Mouse (Mus musculus): ENCODE data around the gene Arf6. TPM values are rescaled to one million over a fixed set of nuclear protein-coding genes. Genes with fewer than 3 reads are reported as not detected.

Gene Arf6
- polyA plus RNA-seq, 1 experiment, result 78.0 TPM

DNA sequence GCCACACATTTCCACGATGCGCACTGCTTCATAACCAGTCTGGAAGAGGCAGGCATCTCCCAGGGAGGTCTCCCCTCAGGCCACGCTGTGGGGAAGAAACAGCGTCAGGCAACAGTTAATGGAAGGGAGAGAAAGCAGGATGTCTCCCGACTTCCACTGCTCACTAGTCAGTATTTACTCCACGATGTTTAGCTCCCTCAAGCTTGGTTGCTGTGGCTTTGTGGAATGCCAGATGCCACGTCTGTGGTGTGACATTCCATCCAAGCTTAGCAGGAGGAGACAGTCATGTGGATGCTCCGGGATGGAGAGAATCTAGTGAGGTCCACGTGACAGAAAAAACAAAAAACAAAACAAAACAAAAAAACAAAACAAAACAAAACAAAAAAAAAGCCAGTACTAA is 30.1 kb downstream of the Arf6 start:
- Histone ChIP-seq H3K27me3 (ENCODE audit: control insufficient read depth, insufficient read depth, low read length, poor library complexity, severe bottlenecking) (no peaks in the 10 kb centered on the region), H3K36me3 (ENCODE audit: control insufficient read depth, insufficient read depth, low read length, poor library complexity, severe bottlenecking) (no peaks in the 10 kb centered on the region), H3K9me3 (replicated peaks; ENCODE audit: control insufficient read depth, insufficient read depth, low read length, poor library complexity, severe bottlenecking) (no peaks in the 10 kb centered on the region), H3K4me1 (ENCODE audit: control insufficient read depth, insufficient read depth, low read length) (no peaks in the 10 kb centered on the region), H3K9ac (ENCODE audit: low read depth, poor library complexity, severe bottlenecking) (no peak overlapping the region), H3K27ac (ENCODE audit: insufficient read depth, low read length) (no peak overlapping the region), H3K4me3 (ENCODE audit: low read depth, low read length) (no peak overlapping the region)
- no peak for TF ChIP-seq CTCF (IDR thresholded peaks at IDR 0.05; ENCODE audit: low read depth, low read length)
- no peak for TF ChIP-seq EP300 (IDR thresholded peaks at IDR 0.05; ENCODE audit: insufficient read depth, low read depth, low read length)
- TF ChIP-seq POLR2A (IDR thresholded peaks at IDR 0.05; ENCODE audit: insufficient read depth, low read length), result no peak

DNA sequence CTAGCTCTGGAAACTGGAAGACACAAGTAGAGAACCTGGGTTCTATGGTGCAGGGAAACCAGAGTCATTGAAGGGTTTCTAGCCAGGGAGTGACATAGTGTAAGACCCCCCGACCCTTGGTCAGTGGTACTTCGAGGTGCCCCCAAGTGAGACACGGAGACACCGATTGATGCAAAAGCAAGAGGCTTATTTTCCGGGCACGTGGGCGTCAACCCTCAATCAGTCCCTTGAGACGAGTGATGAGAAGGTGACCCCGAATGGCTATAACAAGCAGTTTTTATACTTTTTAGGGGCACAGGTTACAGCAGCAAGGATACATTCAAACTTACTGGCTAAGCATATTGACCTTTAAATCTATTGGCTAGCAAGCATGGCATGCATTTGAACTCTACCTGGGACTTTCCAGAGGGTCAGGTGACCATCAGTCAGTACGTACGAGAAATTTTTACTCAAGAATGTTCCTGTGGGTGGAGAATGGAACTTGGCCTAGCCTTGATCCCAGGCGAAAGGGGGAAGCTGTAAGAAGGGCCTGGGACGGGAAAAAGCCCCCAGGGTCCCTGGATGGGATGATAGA is 30.7 kb downstream of the Arf6 start:
- Histone ChIP-seq H3K4me3 (ENCODE audit: low read depth, low read length) (no peak overlapping the region), H3K9me3 (replicated peaks; ENCODE audit: control insufficient read depth, insufficient read depth, low read length, poor library complexity, severe bottlenecking) (no peaks in the 10 kb centered on the region), H3K4me1 (ENCODE audit: control insufficient read depth, insufficient read depth, low read length) (no peaks in the 10 kb centered on the region), H3K27ac (ENCODE audit: insufficient read depth, low read length) (no peak overlapping the region), H3K36me3 (ENCODE audit: control insufficient read depth, insufficient read depth, low read length, poor library complexity, severe bottlenecking) (no peaks in the 10 kb centered on the region), H3K9ac (ENCODE audit: low read depth, poor library complexity, severe bottlenecking) (no peak overlapping the region), H3K27me3 (ENCODE audit: control insufficient read depth, insufficient read depth, low read length, poor library complexity, severe bottlenecking) (no peaks in the 10 kb centered on the region)
- TF ChIP-seq EP300 (IDR thresholded peaks at IDR 0.05; ENCODE audit: insufficient read depth, low read depth, low read length) (no peak), POLR2A (IDR thresholded peaks at IDR 0.05; ENCODE audit: insufficient read depth, low read length) (no peak), CTCF (IDR thresholded peaks at IDR 0.05; ENCODE audit: low read depth, low read length) (no peak)

DNA sequence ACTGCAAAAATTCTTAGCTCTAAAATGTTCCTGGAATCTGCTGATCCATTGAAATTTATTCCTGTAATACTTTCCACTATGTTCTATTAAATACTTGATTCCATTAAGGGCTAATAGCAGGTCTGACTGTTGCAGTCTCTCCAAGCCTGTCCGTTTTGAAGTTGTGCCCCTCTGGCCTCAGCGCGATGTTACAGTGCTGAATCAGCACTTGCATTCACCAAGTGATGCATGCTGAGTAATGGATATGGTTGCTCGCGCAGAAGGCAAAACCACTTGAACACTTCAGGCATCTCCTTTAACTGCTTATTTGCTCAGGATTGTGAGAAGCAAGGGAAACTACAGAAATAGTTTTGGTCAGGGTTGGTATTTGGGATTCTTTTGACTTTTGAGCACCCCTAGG is 38.8 kb downstream of the Arf6 start:
- no peak overlapping the region for H3K4me3 ChIP-seq (ENCODE audit: low read depth, low read length)
- no peaks in the 10 kb centered on the region for H3K4me1 ChIP-seq (ENCODE audit: control insufficient read depth, insufficient read depth, low read length)
- H3K27ac ChIP-seq (ENCODE audit: insufficient read depth, low read length), result no peak overlapping the region
- H3K9me3 ChIP-seq (replicated peaks; ENCODE audit: control insufficient read depth, insufficient read depth, low read length, poor library complexity, severe bottlenecking), result no peaks in the 10 kb centered on the region
- H3K36me3 ChIP-seq (ENCODE audit: control insufficient read depth, insufficient read depth, low read length, poor library complexity, severe bottlenecking), result no peaks in the 10 kb centered on the region
- H3K9ac ChIP-seq (ENCODE audit: low read depth, poor library complexity, severe bottlenecking), result no peak overlapping the region
- TF ChIP-seq POLR2A (IDR thresholded peaks at IDR 0.05; ENCODE audit: insufficient read depth, low read length) (no peak), EP300 (IDR thresholded peaks at IDR 0.05; ENCODE audit: insufficient read depth, low read depth, low read length) (no peak), CTCF (IDR thresholded peaks at IDR 0.05; ENCODE audit: low read depth, low read length) (no peak)
- no peaks in the 10 kb centered on the region for H3K27me3 ChIP-seq (ENCODE audit: control insufficient read depth, insufficient read depth, low read length, poor library complexity, severe bottlenecking)

DNA sequence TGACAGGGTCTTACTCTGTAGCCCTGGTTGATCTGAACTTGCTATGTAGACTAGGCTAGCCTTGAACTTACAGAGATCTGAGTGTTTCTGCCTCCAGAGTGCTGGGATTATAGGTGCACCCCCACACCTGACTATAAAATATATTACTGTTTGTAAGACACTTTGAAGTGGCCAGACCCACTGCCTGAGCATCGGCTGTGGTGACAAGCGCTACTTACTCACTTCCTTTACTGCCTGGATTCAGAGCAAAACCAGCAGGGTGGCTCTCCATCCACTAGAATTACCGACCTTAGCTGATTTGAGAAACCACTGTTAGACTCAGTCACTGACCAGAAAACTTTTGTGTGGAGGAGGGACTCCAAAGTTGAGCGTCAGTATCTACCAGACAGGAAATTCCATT is 40.0 kb downstream of the Arf6 start:
- Histone ChIP-seq H3K4me1 (ENCODE audit: control insufficient read depth, insufficient read depth, low read length) (no peaks in the 10 kb centered on the region), H3K27ac (ENCODE audit: insufficient read depth, low read length) (no peak overlapping the region), H3K4me3 (ENCODE audit: low read depth, low read length) (no peak overlapping the region), H3K9ac (ENCODE audit: low read depth, poor library complexity, severe bottlenecking) (no peak overlapping the region), H3K27me3 (ENCODE audit: control insufficient read depth, insufficient read depth, low read length, poor library complexity, severe bottlenecking) (no peaks in the 10 kb centered on the region), H3K36me3 (ENCODE audit: control insufficient read depth, insufficient read depth, low read length, poor library complexity, severe bottlenecking) (no peaks in the 10 kb centered on the region), H3K9me3 (replicated peaks; ENCODE audit: control insufficient read depth, insufficient read depth, low read length, poor library complexity, severe bottlenecking) (no peaks in the 10 kb centered on the region)
- TF ChIP-seq CTCF (IDR thresholded peaks at IDR 0.05; ENCODE audit: low read depth, low read length), result no peak
- no peak for TF ChIP-seq EP300 (IDR thresholded peaks at IDR 0.05; ENCODE audit: insufficient read depth, low read depth, low read length)
- TF ChIP-seq POLR2A (IDR thresholded peaks at IDR 0.05; ENCODE audit: insufficient read depth, low read length), result no peak

DNA sequence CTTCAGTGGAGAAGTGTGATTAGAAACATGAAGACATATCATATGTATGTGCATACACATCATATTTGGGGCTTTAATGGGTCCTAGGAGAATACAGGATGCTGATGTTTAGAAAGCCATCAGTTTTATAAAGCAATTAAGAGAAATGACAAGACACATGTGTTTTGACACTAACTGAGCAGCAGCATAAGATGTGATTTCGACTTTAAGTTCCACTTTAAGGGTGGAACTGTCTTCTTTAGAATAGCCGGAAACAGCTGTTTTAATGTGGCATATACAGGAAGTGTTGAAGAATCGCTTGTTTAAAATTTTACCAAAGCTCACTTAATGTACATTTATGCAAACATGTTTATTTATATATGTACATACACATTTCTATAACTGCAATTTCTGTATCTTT is 41.4 kb downstream of the Arf6 start:
- no peaks in the 10 kb centered on the region for H3K9me3 ChIP-seq (replicated peaks; ENCODE audit: control insufficient read depth, insufficient read depth, low read length, poor library complexity, severe bottlenecking)
- H3K27ac ChIP-seq (ENCODE audit: insufficient read depth, low read length), result no peak overlapping the region
- TF ChIP-seq CTCF (IDR thresholded peaks at IDR 0.05; ENCODE audit: low read depth, low read length) (no peak), EP300 (IDR thresholded peaks at IDR 0.05; ENCODE audit: insufficient read depth, low read depth, low read length) (no peak), POLR2A (IDR thresholded peaks at IDR 0.05; ENCODE audit: insufficient read depth, low read length) (no peak)
- no peaks in the 10 kb centered on the region for H3K36me3 ChIP-seq (ENCODE audit: control insufficient read depth, insufficient read depth, low read length, poor library complexity, severe bottlenecking)
- no peaks in the 10 kb centered on the region for H3K27me3 ChIP-seq (ENCODE audit: control insufficient read depth, insufficient read depth, low read length, poor library complexity, severe bottlenecking)
- no peak overlapping the region for H3K9ac ChIP-seq (ENCODE audit: low read depth, poor library complexity, severe bottlenecking)
- no peaks in the 10 kb centered on the region for H3K4me1 ChIP-seq (ENCODE audit: control insufficient read depth, insufficient read depth, low read length)
- no peak overlapping the region for H3K4me3 ChIP-seq (ENCODE audit: low read depth, low read length)

DNA sequence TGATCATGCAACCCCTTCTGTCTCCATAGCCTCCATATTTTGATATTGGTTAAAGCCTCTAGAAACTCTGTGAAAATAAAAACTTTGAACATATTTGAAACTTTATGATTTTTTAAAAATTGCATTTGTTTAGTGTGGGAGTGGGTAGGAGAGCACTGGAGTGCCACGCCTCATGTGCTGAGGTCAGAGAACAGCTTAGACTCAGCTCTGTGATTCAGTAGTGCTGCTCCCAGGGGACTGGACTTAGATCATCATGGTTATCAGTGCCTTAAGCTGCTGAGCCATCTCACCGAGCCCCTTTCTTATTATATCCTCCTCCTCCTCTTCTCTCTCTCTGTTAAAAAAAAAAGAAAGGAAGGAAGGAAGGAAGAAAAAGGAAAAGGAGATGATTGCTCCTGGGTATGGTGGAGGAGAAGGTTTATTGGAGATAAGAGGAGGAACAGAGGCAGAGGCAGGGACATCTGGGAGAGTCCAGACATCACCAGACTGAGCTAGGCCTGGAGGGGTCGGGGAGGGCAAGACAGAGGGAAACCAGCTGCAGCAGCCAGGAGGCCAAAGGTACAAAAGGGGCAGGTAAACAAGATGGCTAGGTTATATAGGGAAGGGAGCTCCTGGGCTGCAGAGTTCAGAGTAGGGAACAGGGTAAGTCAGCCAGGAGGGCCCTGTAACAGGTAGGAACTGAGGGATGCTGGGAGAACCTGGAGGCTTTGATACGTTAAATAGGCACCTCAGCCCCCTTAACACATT is 43.0 kb downstream of the Arf6 start:
- H3K4me1 ChIP-seq (ENCODE audit: control insufficient read depth, insufficient read depth, low read length), result no peaks in the 10 kb centered on the region
- no peaks in the 10 kb centered on the region for H3K27me3 ChIP-seq (ENCODE audit: control insufficient read depth, insufficient read depth, low read length, poor library complexity, severe bottlenecking)
- H3K9me3 ChIP-seq (replicated peaks; ENCODE audit: control insufficient read depth, insufficient read depth, low read length, poor library complexity, severe bottlenecking), result no peaks in the 10 kb centered on the region
- no peaks in the 10 kb centered on the region for H3K36me3 ChIP-seq (ENCODE audit: control insufficient read depth, insufficient read depth, low read length, poor library complexity, severe bottlenecking)
- H3K9ac ChIP-seq (ENCODE audit: low read depth, poor library complexity, severe bottlenecking), result no peak overlapping the region
- no peak overlapping the region for H3K27ac ChIP-seq (ENCODE audit: insufficient read depth, low read length)
- no peak for TF ChIP-seq CTCF (IDR thresholded peaks at IDR 0.05; ENCODE audit: low read depth, low read length)
- no peak for TF ChIP-seq POLR2A (IDR thresholded peaks at IDR 0.05; ENCODE audit: insufficient read depth, low read length)
- TF ChIP-seq EP300 (IDR thresholded peaks at IDR 0.05; ENCODE audit: insufficient read depth, low read depth, low read length), result no peak
- H3K4me3 ChIP-seq (ENCODE audit: low read depth, low read length), result no peak overlapping the region

Data from ES-Bruce4 (cell line).